Mouse (Mus musculus): Measurements from ENCODE around the gene Cacnb2. TPM values are rescaled to one million over a fixed set of nuclear protein-coding genes. Genes with fewer than 3 reads are reported as not detected.
A peak's percentile ranks its signal among the peaks of the same experiment; 100 is the strongest.

Gene Cacnb2
- 0.70 and 2.6 TPM in 2 replicates for total RNA-seq (2014; fragmentation: Nextera tagmentation)
- total RNA-seq (2017), result 4.3 TPM in 1 of 2 replicates, not detected in the other

- no peak for ATAC-seq (replicated peaks; ENCODE audit: low FRiP score, low TSS enrichment, poor library complexity, severe bottlenecking)
Measured at GRCm38 (mm10) chr2:14602788-14603187, at the start of gene Cacnb2. Gene Cacnb2, plus strand, starts transcription at chr2:14603088.

DNA sequence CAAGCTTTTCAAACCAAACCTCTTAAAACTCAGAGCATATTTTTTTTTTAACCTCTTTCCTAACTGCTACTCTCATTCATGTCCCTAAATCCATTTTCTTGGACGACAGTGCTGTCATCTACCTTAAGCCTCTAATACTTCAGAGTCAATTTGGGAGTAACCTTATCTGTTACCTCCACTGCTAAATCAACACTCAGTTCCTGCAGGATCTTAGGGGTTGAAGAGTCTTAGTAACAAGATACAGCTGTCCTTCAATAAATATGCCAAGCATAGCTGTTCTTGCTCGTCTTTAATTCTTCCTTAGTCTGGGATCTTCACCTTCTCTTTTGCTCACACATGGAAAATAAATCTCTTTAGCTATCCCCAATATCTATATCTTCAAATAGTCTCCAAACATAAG, 34.9 kb upstream of the Cacnb2 start:
- ATAC-seq (replicated peaks; ENCODE audit: low FRiP score, low TSS enrichment, poor library complexity, severe bottlenecking), result no peak

- no peak for ATAC-seq (replicated peaks; ENCODE audit: low FRiP score, low TSS enrichment, poor library complexity, severe bottlenecking)
Measured at GRCm38 (mm10) chr2:14571300-14571699, 31.6 kb upstream of the Cacnb2 start.

DNA sequence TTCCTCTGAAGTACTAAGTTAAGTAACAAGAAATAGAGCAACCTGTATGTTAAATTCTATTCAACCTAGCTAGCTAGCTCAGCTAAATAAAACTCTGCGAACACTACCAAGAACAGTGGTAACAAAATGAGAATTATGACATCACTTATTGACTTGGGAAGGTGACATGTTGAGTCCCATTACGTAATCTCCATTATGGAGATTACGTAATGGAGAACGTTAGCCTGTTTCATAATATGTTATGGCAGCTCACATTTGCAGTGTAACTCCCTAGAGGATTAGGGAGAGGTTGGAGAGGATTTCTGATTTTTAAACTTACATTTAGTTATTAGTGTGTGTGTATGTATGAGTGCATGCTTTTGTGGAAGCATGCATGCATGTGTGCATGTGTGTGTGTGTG, 13.3 kb upstream of the Cacnb2 start:
- ATAC-seq (replicated peaks; ENCODE audit: low FRiP score, low TSS enrichment, poor library complexity, severe bottlenecking), result no peak

DNA sequence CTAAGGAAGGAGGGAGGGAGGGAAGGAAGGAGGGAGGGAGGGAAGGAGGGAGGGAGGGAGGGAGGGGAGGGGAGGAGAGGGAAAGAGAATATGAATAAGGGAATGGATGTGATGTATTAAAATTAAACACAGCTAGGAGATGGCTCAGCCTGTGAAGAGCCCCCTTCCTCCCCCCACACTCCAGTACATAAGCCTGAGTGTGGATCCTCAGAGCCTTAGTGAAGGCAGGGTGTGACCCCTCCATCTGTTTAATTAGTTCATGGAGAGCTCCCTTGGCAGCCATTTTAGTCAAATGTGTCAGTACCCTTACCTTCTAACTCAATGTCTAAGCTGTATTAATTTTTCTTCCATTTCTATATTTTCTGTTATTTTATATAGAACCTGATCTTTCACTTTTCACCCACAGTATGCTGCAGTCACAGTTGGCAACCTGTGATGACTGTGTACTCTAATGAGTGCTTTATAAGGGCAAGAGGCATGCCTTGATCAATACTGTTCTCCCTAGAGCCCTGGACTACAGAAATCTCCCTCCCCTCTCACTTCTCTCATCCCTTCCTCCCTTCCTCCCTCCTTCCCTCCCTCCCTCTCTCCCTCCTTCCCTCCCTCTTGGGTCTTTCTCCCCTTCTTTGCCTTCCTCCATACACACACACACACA, 4.9 kb upstream of the Cacnb2 start:
- ATAC-seq (replicated peaks; ENCODE audit: low FRiP score, low TSS enrichment, poor library complexity, severe bottlenecking), result no peak

- ATAC-seq (replicated peaks; ENCODE audit: low FRiP score, low TSS enrichment, poor library complexity, severe bottlenecking), result peak; percentile 64
Measured at GRCm38 (mm10) chr2:14603784-14604781, 1.2 kb downstream of the Cacnb2 start.

DNA sequence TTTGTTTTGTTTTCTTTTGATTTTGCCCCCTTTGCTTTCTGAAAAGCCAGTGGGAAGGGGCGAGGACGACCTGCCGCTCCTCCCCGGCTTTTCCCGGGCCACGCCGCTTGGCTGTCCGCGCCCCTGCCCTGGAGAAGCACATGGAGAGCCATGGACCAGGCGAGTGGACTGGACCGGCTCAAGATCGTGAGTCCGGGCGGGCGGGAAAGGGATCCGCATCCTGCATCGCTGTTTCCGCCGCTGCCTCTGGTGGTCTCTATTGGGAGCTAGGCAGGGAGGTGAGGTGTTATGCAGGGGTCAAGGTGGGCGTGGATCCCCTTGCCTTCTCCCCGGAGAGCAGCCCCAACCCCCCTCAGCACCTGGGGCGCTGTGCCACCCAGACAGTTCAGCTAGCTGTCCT, 1.9 kb downstream of the Cacnb2 start:
- no peak for ATAC-seq (replicated peaks; ENCODE audit: low FRiP score, low TSS enrichment, poor library complexity, severe bottlenecking)

- ATAC-seq (replicated peaks; ENCODE audit: low FRiP score, low TSS enrichment, poor library complexity, severe bottlenecking), result no peak
Measured at GRCm38 (mm10) chr2:14605207-14605606, 2.3 kb downstream of the Cacnb2 start.

DNA sequence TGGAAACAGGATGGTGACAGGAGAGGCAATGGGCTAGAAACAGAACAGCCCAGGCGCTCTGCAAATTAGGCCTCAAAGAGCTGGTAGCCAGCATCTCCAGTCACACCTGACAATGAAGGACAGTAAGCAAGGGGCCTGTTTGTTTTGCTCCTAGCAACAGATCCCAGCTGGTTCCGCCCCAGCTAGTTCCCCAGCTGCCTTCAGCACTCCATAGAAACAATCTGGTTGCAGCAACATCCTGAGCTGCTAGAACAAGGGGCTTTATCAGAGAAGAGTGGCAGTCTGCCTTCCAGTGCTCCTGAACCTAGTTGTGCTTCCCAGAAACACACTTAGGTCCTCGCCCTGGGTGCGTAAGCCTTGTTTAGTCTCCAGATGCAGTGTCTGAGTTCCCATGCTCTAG, 5.7 kb downstream of the Cacnb2 start:
- no peak for ATAC-seq (replicated peaks; ENCODE audit: low FRiP score, low TSS enrichment, poor library complexity, severe bottlenecking)

DNA sequence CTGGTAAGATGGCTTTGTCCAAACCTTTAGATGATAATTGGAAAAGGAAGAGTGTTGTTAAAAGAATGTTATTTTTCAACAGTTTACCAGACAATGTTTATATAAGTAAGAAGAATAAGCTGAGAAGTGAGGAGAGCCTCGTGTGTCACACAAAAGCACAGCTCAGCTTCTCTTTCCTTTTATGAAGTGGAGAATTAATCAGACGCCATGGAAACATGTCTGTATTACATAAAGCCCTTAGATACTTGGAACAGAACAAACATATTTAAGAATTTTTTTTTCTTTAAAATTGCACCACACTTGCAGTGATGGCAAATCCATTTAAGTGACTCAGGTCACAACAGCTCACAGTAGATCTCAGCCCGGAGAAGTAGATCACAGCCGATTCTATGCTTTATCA, 9.8 kb downstream of the Cacnb2 start:
- ATAC-seq (replicated peaks; ENCODE audit: low FRiP score, low TSS enrichment, poor library complexity, severe bottlenecking), result no peak

GRCm38 (mm10) chr2:14616361-14616760, 13.5 kb downstream of the Cacnb2 start:
- ATAC-seq (replicated peaks; ENCODE audit: low FRiP score, low TSS enrichment, poor library complexity, severe bottlenecking), result no peak

DNA sequence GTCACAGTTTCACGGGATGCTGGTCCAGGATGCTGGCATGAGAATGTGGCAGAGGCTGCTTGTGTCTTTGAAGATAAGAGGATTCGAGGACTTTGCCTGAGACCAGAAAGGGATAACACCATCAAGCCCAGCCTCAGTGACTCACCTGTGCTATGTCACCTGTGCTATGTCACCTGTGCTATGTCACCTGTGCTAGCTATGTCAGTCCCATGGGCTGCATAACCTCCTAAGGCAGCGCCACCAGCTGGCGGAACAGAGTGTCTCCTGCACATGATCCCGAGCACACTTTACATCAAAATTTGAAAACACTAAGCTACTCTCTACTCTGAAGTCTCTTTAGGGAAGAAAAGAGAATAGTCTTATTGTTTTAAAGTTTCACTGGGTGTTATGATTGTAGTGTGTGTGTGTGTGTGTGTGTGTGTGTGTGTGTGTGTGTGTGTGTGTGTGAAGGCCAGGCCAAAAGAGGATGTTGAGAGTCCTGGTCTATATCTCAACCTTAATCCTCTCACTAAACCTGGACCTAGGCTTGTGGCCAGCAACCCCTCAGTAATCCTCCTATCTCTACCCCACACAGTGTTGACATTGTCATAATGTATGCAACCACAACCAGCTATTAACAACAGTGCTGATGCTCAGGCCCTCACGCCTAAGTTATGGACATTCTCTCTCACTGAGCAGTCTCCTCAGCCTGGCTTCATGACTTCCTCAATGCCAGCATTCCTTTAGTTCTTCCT, 17.4 kb downstream of the Cacnb2 start:
- ATAC-seq (replicated peaks; ENCODE audit: low FRiP score, low TSS enrichment, poor library complexity, severe bottlenecking), result no peak

- ATAC-seq (replicated peaks; ENCODE audit: low FRiP score, low TSS enrichment, poor library complexity, severe bottlenecking), result no peak
Measured at GRCm38 (mm10) chr2:14620891-14621290, 18.0 kb downstream of the Cacnb2 start.

DNA sequence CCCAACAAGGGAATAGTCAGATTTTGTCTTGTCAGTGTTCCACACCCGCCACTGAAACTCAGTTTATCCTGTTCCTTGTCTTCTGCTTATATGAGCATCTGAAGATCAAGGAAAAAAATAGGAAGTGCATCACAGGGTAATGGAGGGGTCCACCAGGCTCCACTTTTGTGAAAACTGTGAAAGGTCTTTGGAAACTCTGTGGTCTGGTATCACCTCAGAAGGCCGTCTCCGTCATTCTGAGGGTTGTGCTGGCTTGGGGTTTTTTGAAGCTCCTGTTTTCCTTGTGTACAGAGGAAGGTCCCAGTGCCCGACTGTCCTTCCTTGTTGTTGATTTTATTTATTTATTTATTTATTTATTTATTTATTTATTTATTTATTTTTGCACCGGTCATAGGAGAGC, 20.9 kb downstream of the Cacnb2 start:
- ATAC-seq (replicated peaks; ENCODE audit: low FRiP score, low TSS enrichment, poor library complexity, severe bottlenecking), result no peak

- ATAC-seq (replicated peaks; ENCODE audit: low FRiP score, low TSS enrichment, poor library complexity, severe bottlenecking), result no peak
Measured at GRCm38 (mm10) chr2:14629814-14630492, 27.1 kb downstream of the Cacnb2 start.

DNA sequence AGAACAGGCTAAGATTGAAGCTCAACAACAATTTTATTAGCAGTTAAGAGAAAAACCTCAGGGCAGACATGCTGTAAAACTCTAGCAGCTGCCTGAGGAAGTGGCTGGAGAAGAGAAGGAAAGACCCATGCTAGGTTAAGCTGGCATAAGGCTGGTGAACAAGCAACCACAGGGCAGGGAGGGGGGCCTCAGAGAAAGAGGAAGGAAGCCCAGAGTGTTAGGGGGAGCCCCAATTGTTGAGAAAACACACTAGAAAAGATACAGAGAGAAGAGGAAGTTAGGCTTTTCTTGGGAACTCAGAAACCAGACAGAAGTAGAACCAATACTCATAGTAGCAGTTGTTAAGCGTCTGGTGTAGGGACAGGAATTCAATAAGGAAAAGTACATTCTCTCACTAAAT, 28.7 kb downstream of the Cacnb2 start:
- peak; percentile 80 for ATAC-seq (replicated peaks; ENCODE audit: low FRiP score, low TSS enrichment, poor library complexity, severe bottlenecking)

- ATAC-seq (replicated peaks; ENCODE audit: low FRiP score, low TSS enrichment, poor library complexity, severe bottlenecking), result no peak
Measured at GRCm38 (mm10) chr2:14633202-14633601, 30.3 kb downstream of the Cacnb2 start.

GRCm38 (mm10) chr2:14639266-14639665, 36.4 kb downstream of the Cacnb2 start:
- no peak for ATAC-seq (replicated peaks; ENCODE audit: low FRiP score, low TSS enrichment, poor library complexity, severe bottlenecking)

- no peak for ATAC-seq (replicated peaks; ENCODE audit: low FRiP score, low TSS enrichment, poor library complexity, severe bottlenecking)
Measured at GRCm38 (mm10) chr2:14639877-14640276, 37.0 kb downstream of the Cacnb2 start.

Data from megakaryocyte-erythroid progenitor cell, adult 5-6 weeks (primary cell).